Mouse (Mus musculus): ENCODE measurements around the gene Bcl2a1b. TPM values are rescaled to one million over a fixed set of nuclear protein-coding genes. Genes with fewer than 3 reads are reported as not detected.
"Not testable (repeated sequence)": the region's sequence is repeated elsewhere in the genome, so short reads cannot be mapped to it uniquely, and the experiment has no call there.

Bcl2a1b gene
- polyA plus RNA-seq, 1 experiment from 2014 or later, result 1.1 TPM

- H3K4me1 ChIP-seq (replicated peaks; ENCODE audit: control insufficient read depth, insufficient read depth, low read length); H3K27ac ChIP-seq (ENCODE audit: low read length); H3K4me2 ChIP-seq (ENCODE audit: low read length); H3K27me3 ChIP-seq (replicated peaks; ENCODE audit: control insufficient read depth, insufficient read depth, low read length); ATAC-seq; H3K36me3 ChIP-seq (ENCODE audit: control insufficient read depth, insufficient read depth); H3K9ac ChIP-seq (replicated peaks; ENCODE audit: low read depth, low read length); H3K4me3 ChIP-seq (replicated peaks; ENCODE audit: low read length); H3K9me3 ChIP-seq (ENCODE audit: control insufficient read depth, low read length): not testable (repeated sequence)
- WGBS, result 94% methylated on average over 4 of the region's 4 CpGs
These were observed 38.1 kb downstream of the Bcl2a1b start for GRCm38 (mm10) chr9:89237131-89237530.

GRCm38 (mm10) chr9:89238976-89239505 is 40.0 kb downstream of the Bcl2a1b start:
- ATAC-seq; H3K9ac ChIP-seq (replicated peaks; ENCODE audit: low read depth, low read length); H3K4me1 ChIP-seq (replicated peaks; ENCODE audit: control insufficient read depth, insufficient read depth, low read length); H3K27me3 ChIP-seq (replicated peaks; ENCODE audit: control insufficient read depth, insufficient read depth, low read length); H3K27ac ChIP-seq (ENCODE audit: low read length); H3K4me2 ChIP-seq (ENCODE audit: low read length); H3K9me3 ChIP-seq (ENCODE audit: control insufficient read depth, low read length); H3K4me3 ChIP-seq (replicated peaks; ENCODE audit: low read length); H3K36me3 ChIP-seq (ENCODE audit: control insufficient read depth, insufficient read depth): not testable (repeated sequence)
- 80% methylated on average over 4 of the region's 5 CpGs for WGBS

- H3K4me3 ChIP-seq (replicated peaks; ENCODE audit: low read length); H3K9ac ChIP-seq (replicated peaks; ENCODE audit: low read depth, low read length); H3K4me1 ChIP-seq (replicated peaks; ENCODE audit: control insufficient read depth, insufficient read depth, low read length); ATAC-seq; H3K9me3 ChIP-seq (ENCODE audit: control insufficient read depth, low read length); H3K27ac ChIP-seq (ENCODE audit: low read length); H3K36me3 ChIP-seq (ENCODE audit: control insufficient read depth, insufficient read depth); H3K27me3 ChIP-seq (replicated peaks; ENCODE audit: control insufficient read depth, insufficient read depth, low read length); H3K4me2 ChIP-seq (ENCODE audit: low read length): not testable (repeated sequence)
- 87% methylated on average over 3 of the region's 3 CpGs for WGBS
These were observed 41.6 kb downstream of the Bcl2a1b start for GRCm38 (mm10) chr9:89240516-89241019.

- Histone ChIP-seq H3K4me2 (ENCODE audit: low read length) (no peak overlapping the region), H3K27me3 (replicated peaks; ENCODE audit: control insufficient read depth, insufficient read depth, low read length) (no peaks in the 10 kb centered on the region), H3K9me3 (ENCODE audit: control insufficient read depth, low read length) (no peaks in the 10 kb centered on the region), H3K27ac (ENCODE audit: low read length) (no peak overlapping the region), H3K36me3 (ENCODE audit: control insufficient read depth, insufficient read depth) (no peaks in the 10 kb centered on the region), H3K4me1 (replicated peaks; ENCODE audit: control insufficient read depth, insufficient read depth, low read length) (no peaks in the 10 kb centered on the region), H3K4me3 (replicated peaks; ENCODE audit: low read length) (no peak overlapping the region), H3K9ac (replicated peaks; ENCODE audit: low read depth, low read length) (no peak overlapping the region)
- 86% methylated on average over 2 of the region's 2 CpGs for WGBS
- ATAC-seq, result no peak
These were observed 54.4 kb downstream of the Bcl2a1b start for GRCm38 (mm10) chr9:89253400-89253799.

- no peak overlapping the region for H3K9ac ChIP-seq (replicated peaks; ENCODE audit: low read depth, low read length)
- no peaks in the 10 kb centered on the region for H3K36me3 ChIP-seq (ENCODE audit: control insufficient read depth, insufficient read depth)
- no peak overlapping the region for H3K4me3 ChIP-seq (replicated peaks; ENCODE audit: low read length)
- H3K9me3 ChIP-seq (ENCODE audit: control insufficient read depth, low read length), result no peaks in the 10 kb centered on the region
- no peak overlapping the region for H3K27ac ChIP-seq (ENCODE audit: low read length)
- ATAC-seq, result no peak
- no peaks in the 10 kb centered on the region for H3K27me3 ChIP-seq (replicated peaks; ENCODE audit: control insufficient read depth, insufficient read depth, low read length)
- 89% methylated on average over 12 of the region's 12 CpGs for WGBS
- H3K4me2 ChIP-seq (ENCODE audit: low read length), result no peak overlapping the region
- no peaks in the 10 kb centered on the region for H3K4me1 ChIP-seq (replicated peaks; ENCODE audit: control insufficient read depth, insufficient read depth, low read length)
These were observed 57.7 kb downstream of the Bcl2a1b start for GRCm38 (mm10) chr9:89256556-89257335.

Other genes with a start within 250 kb of the Bcl2a1b start
- not detected in 2 replicates for gene Bcl2a1a, start 242.3 kb upstream of the Bcl2a1b start, polyA plus RNA-seq (2015; fragmentation: Nextera tagmentation; extraction: Ambion mirVana)
- gene Trim43b, start 106.4 kb upstream of the Bcl2a1b start, polyA plus RNA-seq (2015; fragmentation: Nextera tagmentation; extraction: Ambion mirVana), result not detected in 2 replicates
- not detected in 2 replicates for gene Gm29094, start 170 bp downstream of the Bcl2a1b start, polyA plus RNA-seq (2015; fragmentation: Nextera tagmentation; extraction: Ambion mirVana)
- 10.3 and 10.6 TPM in 2 replicates for gene Mthfs, start 11.5 kb downstream of the Bcl2a1b start, polyA plus RNA-seq (2015; fragmentation: Nextera tagmentation; extraction: Ambion mirVana)